Mouse (Mus musculus) megakaryocyte, embryonic 14.5 days (primary cell): ENCODE data around the gene Nfib.

Experiments
- FLI1 ChIP-seq: IDR thresholded peaks from 2 replicates; pipeline ENCODE4 v1.6.1; 2012; ENCODE audit warnings: low read length, inconsistent platforms, mixed read lengths
- GATA1 ChIP-seq: IDR thresholded peaks from 3 replicates; pipeline ENCODE4 v1.6.1; 2012; ENCODE audit warnings: mixed read lengths, low read length, inconsistent platforms, borderline replicate concordance

DNA sequence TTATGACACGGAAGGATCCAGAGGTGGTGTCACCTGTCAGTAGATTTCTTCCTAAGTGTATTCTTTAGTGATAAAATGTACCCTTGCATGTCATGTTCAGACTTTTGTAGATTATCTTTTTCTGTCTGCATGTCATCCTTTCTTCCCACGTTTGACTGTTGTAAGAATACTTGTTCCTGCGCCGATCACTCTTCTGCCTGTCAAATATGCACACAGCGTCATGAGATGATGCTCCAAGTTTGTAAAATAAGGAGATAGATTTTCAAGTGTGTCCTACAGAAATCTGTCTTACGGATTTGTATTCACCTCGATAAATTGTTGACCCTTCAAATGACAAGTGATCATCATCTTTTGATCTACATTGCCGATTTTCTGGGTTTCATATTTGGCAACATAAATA, 190.6 kb downstream of the Nfib start:
- TF ChIP-seq FLI1 (no peak), GATA1 (no peak)
